21 mouse cellular contexts compared by ENCODE assay signal in genomic region chr10:127407391-127407790, GRCm38 (mm10). TPM values are rescaled to one million over a fixed set of nuclear protein-coding genes. Genes with fewer than 3 reads are reported as not detected.
DNase-seq lines count a peak whose midpoint lies in the region.
"Had no signal": no experiment of that assay in that cellular context is flagged by ENCODE, and none has a peak within 500 bp of the region (broad histone marks: within the 10 kb centered on the region; RNA-seq: fewer than 3 reads in every experiment).

No protein-coding gene starts in this region.

- peak; percentile 85 for DNase-seq in heart, adult 11 months
- DNase-seq in heart, embryonic 10.5 days (ENCODE audit: low spot score): no peak
- peak; percentile 16 for DNase-seq in lung, postnatal 25 days (ENCODE audit: low spot score)
- DNase-seq in lung, postnatal 4 days: no peak
- DNase-seq in adrenal gland, postnatal 25 days: peak; percentile 45
- peak; percentile 21 for DNase-seq in skeletal muscle tissue, adult 2 months (ENCODE audit: low read depth, low spot score)
- no peak for DNase-seq in ovary, postnatal 10 days (ENCODE audit: low spot score)
- DNase-seq: retina, postnatal 1 day; spleen, adult 18-20 months had no signal

- no peaks in the 10 kb centered on the region for H3K9me3 ChIP-seq in heart, embryonic 10.5 days
- H3K9me3 ChIP-seq: forebrain, embryonic 12.5 days; heart, embryonic 15.5 days; hindbrain, embryonic 10.5 days; limb, embryonic 12.5 days; liver, embryonic 15.5 days; midbrain, embryonic 13.5 days had no signal

- H3K27ac ChIP-seq in heart, embryonic 10.5 days: no peak overlapping the region
- H3K27ac ChIP-seq: forebrain, embryonic 12.5 days; heart, embryonic 15.5 days; hindbrain, embryonic 10.5 days; kidney, postnatal 0 days; limb, embryonic 12.5 days; liver, embryonic 15.5 days; macrophage; midbrain, embryonic 13.5 days had no signal

- 61% methylated on average over 4 of the region's 4 CpGs for WGBS in heart, embryonic 10.5 days

- H3K4me1 ChIP-seq in heart, embryonic 10.5 days: peaks cover 24% of the 10 kb centered on the region
- H3K4me1 ChIP-seq: forebrain, embryonic 12.5 days; limb, embryonic 12.5 days had no signal

- no peak overlapping the region for H3K4me3 ChIP-seq in heart, embryonic 10.5 days
- H3K4me3 ChIP-seq: forebrain, embryonic 12.5 days; heart, embryonic 15.5 days; hindbrain, embryonic 10.5 days; limb, embryonic 12.5 days; liver, embryonic 15.5 days; midbrain, embryonic 13.5 days had no signal

- no peaks in the 10 kb centered on the region for H3K27me3 ChIP-seq in heart, embryonic 10.5 days (ENCODE audit: insufficient read depth, poor library complexity, severe bottlenecking)
- H3K27me3 ChIP-seq: forebrain, embryonic 12.5 days; heart, embryonic 15.5 days; limb, embryonic 12.5 days; liver, embryonic 15.5 days; midbrain, embryonic 13.5 days had no signal

- peaks cover 6% of the 10 kb centered on the region; the same call in 1 of the 2 replicates for H3K36me3 ChIP-seq in heart, embryonic 10.5 days

RNA-seq across cellular contexts. Expression of gene R3hdm2, which starts 27.3 kb away (rescaled TPM):
- 30.7 and 33.3 TPM in 2 replicates for polyA plus RNA-seq in heart, embryonic 10.5 days (2016; fragmentation: Nextera tagmentation; extraction: Ambion mirVana)
- total RNA-seq in adrenal gland, postnatal 25 days (2021): 122 and 149 TPM in 2 replicates

RNA-seq across cellular contexts. Expression of gene Inhbc, which starts 37.2 kb away (rescaled TPM):
- 0.31 TPM in 1 of 2 replicates, not detected in the other for polyA plus RNA-seq in heart, embryonic 10.5 days (2016; fragmentation: Nextera tagmentation; extraction: Ambion mirVana)
- total RNA-seq in adrenal gland, postnatal 25 days (2021): 0.67 TPM in 1 of 2 replicates, not detected in the other
- total RNA-seq: layer of hippocampus, adult 8-10 months; neutrophil, adult 5-6 weeks had no signal
- polyA plus RNA-seq: forebrain, embryonic 12.5 days; gonadal fat pad, adult 2 months; heart, embryonic 15.5 days; limb, embryonic 12.5 days; macrophage; midbrain, embryonic 13.5 days had no signal

RNA-seq across cellular contexts. Expression of gene Inhbe, which starts 53.2 kb away (rescaled TPM):
- polyA plus RNA-seq in heart, embryonic 10.5 days (2016; fragmentation: Nextera tagmentation; extraction: Ambion mirVana): 0.04 TPM in 1 of 2 replicates, not detected in the other
- not detected in 2 replicates for total RNA-seq in adrenal gland, postnatal 25 days (2021)
- total RNA-seq: layer of hippocampus, adult 8-10 months had no signal
- polyA plus RNA-seq: forebrain, embryonic 12.5 days; hindbrain, embryonic 10.5 days; kidney, postnatal 0 days; macrophage; midbrain, embryonic 13.5 days; stomach, embryonic 14.5 days had no signal

Comparison
In these comparisons a context has a peak if more than half of its experiments do, and no peak if none do; other contexts are left out.
1. DNase-seq: peak in heart, adult 11 months (single experiment), lung, postnatal 25 days (single experiment), adrenal gland, postnatal 25 days (single experiment) and skeletal muscle tissue, adult 2 months (single experiment); none in heart, embryonic 10.5 days (single experiment), lung, postnatal 4 days (0 of 2) and ovary, postnatal 10 days (single experiment).